Mouse (Mus musculus) kidney, postnatal 36 days (tissue): ENCODE data around the gene Lyz1.
"Not testable (repeated sequence)": the region's sequence is repeated elsewhere in the genome, so short reads cannot be mapped to it uniquely, and the experiment has no call there.

Experiments used
- DNase-seq, 2 experiments: peaks; one replicate each; pipeline ENCODE4 v3.0.0; 2021 to 2022; ENCODE audit warnings: mixed read lengths in 2 of 2

Gene Lyz1

DNA sequence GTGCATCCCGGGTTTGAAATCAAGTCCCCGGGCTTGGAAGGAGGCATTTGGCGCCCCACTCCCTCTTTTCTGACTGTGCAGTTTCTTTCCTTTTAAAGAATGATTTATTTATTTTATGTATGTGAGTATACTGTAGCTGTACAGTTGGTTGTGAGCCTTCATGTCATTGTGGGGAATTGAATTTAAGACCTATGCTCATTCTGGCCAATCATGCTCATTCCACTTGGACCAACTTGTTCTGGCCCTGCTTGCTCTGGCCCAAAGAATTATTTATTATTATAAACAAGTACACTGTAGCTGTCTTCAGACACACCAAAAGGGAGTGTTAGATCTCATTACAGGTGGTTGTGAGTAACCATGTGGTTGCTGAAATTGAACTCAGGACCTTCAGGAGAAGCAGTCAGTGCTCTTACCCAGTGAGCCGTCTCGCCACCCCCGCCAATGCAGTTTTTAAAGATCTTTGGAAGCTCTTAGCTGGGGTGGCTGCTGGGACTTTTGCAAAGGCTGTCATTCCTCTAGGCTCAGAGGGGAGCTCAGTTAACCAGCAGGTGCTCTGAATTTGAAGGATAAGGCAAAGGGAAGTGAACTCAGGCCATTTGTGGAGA, 6.2 kb downstream of the Lyz1 start:
- DNase-seq, result no peak

DNA sequence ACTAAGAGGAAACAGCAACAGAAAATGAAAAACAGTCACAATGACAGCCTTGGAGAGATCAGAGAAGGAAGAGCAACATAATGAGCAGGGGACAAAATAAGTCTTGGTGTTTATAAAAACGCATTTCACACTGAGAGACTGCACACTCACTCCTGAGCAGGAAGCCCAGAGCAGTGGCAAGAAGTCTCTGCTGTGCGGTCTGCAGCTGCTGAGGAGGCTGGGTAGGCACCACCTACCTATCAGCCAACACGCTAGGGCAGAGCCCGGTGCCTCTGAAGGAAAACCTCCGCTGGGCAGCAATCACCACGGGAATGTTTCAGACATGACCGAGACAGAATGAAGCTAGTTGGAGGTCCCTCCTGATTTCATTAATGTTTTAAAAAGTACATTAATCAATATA, 7.1 kb downstream of the Lyz1 start:
- DNase-seq, result not testable (repeated sequence)

DNA sequence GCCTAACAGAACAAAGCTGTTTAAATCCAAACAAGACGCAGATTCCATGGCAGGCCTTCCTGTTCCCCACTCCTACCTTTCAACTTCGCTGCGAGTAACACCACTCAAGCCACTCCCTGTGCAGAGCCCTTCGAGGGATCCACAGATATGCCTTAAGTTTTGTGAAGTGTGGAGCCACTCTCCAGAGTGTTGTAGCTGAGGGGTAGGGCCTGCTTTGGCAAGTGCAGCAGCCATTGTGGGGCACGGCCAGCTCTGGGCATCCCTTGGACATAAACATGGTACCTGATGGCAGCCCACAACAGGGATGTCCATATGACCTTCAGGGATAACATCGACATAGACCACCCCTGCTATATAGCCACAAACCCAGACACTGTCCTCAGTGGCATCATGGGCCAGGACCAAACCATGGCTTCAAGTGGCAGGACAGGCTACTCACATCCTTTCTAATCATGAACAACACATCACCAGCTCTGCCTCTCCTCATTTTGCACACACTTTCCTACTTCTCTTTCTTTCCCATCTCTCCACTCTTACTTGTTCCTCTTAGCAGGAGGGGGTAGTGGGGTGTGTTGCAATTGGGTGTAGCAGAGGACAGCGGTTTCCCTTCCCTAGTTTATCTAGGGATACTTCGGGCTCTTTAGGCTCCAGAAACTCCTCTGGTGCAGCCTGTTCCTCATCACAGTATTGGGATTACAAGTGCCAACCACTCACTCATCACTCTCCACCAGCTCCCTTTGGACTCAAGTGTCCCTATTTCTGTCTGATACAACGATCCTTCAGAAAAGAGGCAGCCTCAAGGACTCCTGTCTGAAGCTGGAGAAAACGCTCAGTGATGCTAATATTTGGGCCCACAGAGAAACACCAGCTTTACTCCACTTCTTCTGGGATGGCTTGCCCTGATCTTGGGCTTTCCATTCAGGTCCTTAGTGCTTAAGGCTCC, 7.8 kb downstream of the Lyz1 start:
- DNase-seq, result no peak

DNA sequence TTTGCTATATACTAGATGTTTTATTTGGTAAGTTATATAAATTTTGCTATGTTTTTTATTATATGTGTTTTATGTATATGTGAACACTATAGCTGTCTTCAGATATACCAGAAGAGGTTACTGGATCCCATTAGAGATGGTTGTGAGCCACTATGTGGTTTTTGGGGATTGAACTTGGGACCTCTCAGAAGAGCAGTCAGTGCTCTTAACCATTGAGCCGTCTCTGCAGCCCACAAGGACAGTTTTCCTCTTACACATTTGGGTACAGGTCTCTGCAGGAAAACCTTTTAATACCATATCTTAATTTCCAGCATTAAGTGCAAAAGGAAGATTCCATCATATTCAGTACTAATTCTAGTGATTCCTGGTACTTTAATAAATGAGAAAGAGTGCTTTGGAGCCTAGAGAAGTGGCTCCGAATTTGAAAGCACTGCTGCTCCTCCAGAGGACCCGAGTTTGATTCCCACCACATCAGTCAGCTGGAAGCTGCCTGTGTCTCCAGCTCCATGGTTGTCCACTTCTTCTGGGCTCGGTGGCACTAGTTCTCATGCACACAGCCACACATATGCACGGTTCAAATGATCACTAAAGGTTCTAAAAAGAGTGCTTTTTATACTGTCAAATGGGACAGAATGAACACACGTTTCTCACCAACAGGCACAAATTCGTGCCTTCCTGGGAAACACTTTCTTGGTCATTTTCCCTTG, 8.6 kb downstream of the Lyz1 start:
- no peak for DNase-seq

DNA sequence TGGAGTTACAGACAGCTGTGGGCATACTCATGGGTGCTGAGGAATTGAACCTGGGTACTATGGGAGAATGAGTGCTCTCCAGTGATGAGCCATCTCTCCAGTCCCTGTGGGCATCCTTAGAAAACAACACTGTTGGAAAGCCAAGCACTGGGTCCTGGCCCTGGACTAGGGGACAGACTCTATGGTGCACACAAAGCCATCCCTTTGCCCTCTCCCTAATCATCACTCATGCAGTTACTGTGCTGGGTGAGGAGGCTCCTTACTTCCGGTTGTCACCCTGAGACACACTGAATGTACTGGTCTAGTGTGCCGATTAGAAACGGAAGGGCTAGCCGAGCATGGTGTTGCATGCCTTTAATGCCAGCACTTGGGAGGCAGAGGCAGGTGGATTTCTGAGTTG, 9.5 kb downstream of the Lyz1 start:
- DNase-seq, result not testable (repeated sequence)

DNA sequence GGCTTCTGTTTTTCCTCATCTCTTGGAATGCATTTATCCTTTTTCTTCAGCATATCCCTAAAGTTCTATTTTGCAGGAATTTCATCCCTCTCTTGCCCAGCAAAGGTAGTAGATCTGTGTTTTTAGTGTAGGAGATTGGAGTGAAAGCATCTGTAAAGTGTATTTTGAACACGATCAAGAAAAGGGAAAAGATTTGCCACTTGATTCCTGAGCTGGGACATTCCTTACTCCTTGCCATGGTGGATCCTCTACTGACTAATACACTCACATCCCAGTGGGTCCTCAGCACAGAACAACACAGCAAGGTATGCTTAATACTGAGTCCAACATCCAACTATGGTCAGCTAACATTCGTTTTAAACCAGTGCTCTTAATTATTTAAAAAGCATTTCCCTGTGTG, 10.1 kb downstream of the Lyz1 start:
- no peak for DNase-seq

DNA sequence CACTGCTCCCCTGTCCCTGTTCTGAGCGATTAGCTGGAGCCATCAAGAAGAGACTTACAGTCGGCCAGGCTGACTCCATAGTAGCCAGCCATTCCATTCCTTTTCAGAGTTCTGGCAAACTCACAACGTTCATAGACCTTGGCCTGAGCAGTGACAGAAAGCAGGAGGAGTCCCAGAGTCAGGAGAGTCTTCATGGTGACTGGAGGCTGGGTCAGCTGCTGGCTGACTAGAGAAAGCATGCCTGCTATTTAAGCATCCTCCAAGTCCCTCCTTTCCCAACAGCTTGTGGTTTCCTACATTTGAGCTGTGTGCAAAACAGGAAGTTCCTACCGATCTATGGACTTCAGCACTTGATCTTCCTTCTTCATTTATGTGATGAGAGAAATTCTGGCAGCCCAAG, 10.6 kb downstream of the Lyz1 start, which contains the start of gene Lyz2:
Gene Lyz2, minus strand, starts transcription at position 273 of the 400 bp plus-strand sequence.
- peak; percentile 7 to 9 for DNase-seq

DNA sequence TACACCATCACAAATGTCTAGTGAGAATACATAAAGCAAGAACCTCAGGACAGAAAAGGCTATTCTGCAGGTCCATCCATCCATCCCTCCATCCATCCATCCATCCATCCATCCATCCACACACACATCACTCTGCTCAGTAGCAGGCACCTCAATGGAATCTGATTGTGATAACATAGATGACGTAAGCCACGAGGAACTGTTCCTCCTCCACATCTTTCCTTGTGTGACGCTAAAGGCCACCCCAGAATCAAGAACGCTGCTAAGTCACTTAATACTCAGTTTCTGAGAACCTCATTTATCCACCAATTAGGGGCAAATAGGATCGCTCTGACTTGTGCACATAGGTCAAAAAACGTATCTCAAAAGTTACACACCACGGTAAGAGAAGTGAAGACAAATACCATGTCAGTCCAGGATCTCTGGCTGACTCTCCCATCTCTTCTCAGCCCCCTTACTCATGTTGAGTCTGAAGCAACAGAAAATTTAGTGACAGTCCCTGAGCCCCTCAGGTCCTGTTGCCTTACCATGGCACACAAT, 11.2 kb downstream of the Lyz1 start:
- DNase-seq, result no peak

DNA sequence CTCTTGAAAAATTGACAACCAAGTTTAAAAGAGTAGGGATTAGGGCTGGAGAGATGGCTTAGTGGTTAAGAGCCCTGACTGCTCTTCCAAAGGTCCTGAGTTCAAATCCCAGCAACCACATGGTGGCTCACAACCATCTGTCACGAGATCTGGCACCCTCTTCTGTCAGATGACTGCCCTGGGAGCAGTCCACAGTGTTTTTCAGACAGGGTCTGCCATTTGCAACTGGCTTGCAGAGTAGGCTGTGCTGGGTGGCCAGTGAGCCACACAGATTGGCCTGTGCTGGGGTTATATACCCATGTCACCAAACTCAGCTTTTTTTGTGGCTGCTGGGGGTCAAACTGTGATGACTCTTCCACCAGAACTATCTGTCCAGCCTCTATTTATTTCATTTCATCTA, 12.7 kb downstream of the Lyz1 start:
- DNase-seq, result peak in 1 of 2 experiments; percentile 9

DNA sequence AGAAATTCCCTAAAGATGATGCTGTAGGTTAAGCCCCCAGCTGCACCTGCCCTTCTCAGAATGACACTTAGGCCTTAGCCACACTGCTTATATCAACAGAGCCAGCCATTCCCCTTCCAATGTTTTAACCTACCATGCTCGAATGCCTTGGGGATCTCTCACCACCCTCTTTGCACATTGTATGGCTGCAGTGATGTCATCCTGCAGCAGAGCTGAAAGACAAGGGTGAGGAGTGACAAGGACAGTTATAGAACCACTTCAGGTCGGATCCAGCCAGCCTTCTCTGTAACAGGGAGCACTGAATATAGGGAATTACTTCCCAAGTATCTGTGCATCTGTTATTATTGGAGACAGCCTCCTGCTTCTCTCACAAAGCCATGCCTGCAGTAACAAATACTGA, 14.2 kb downstream of the Lyz1 start:
- DNase-seq, result not testable (repeated sequence)

DNA sequence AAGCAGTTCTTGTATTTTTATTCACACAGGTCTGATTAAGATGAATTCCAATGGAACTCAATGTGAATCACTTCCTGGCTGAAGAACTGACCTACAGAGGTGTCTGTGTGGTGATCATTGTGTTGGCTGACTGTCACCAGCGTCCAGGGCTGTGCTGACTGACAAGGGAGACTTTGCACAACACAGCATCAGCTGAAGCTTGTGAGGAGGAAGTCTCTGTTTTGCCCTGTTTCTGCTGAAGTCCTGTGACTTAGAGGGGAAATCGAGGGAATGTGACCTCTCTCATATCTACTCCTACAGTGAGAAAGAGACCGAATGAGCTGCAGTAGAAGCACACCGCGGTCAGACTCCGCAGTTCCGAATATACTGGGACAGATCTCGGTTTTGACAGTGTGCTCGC, 14.9 kb downstream of the Lyz1 start:
- DNase-seq, result not testable (repeated sequence)

DNA sequence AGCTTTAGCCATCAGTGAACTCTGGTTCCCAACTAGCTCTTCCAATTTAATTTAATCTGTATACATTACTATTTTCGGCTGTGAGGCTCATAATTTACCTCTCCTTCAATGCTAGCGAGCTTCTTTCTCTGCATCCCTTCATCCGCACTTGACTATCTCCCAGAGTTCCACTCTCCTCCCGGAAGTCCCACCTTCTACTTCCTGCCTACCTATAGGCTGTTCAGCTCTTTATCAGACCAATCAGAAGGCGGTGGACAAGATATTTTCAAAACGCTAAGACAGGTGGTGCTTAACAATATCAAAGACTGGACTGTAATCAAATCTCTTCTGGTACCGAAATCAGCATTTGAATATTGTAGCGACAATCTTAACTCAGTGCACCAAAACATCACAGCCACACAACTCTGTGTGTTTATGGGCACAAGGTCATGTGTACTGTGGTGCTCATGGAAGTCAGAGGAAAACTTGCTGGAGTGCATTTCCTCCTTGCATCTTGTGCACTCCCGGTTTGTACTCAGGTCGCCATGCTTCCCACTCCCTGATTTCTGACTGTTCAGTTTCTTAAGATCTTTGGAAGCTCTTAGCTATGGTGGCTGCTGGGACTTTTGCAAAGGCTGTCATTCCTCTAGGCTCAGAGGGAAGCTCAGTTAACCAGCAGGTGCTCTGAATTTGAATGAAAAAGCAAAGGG, 16.8 kb downstream of the Lyz1 start:
- DNase-seq, result no peak

DNA sequence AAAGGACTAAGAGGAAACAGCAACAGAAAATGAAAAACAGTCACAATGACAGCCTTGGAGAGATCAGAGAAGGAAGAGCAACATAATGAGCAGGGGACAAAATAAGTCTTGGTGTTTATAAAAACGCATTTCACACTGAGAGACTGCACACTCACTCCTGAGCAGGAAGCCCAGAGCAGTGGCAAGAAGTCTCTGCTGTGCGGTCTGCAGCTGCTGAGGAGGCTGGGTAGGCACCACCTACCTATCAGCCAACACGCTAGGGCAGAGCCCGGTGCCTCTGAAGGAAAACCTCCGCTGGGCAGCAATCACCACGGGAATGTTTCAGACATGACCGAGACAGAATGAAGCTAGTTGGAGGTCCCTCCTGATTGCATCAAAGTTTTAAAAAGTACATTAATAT, 18.0 kb downstream of the Lyz1 start:
- not testable (repeated sequence) for DNase-seq

DNA sequence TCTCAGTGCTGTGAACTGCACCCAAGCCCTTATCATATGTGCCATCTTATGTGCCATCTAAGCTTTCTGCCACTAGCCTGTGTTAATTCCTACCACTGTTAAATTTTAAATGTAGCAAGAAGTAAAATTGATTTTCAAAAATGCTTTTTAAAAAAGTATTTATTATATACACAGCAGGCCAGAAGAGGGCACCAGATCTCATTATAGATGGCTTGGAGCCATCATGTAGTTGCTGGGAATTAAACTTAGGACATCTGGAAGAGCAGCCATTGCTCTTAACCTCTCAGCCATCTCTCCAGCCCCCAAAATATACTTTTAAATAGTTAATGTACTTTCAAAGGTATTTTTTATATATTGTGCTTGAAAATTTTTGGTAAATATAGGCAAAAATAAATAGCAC, 20.6 kb downstream of the Lyz1 start:
- peak in 1 of 2 experiments; percentile 23 for DNase-seq

DNA sequence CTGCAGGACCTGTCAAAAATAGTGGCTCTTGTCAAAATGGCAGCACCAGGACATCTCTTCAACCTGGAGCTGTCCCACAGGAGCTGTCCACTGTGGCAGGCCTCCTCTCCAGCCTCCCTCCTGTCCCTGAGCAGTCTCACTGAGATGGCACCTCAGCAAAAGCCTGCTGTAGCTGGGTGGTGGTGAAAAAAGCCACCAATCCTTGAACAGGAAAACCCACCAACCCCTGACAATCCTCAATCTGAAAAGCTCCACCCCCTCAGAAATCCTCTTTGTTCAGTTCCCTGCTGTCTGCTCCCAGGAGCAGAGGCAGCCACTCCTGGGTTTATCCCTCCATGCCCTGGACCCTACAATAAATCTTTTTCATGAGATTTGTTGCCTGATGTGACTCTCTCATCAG, 32.8 kb downstream of the Lyz1 start:
- no peak for DNase-seq

DNA sequence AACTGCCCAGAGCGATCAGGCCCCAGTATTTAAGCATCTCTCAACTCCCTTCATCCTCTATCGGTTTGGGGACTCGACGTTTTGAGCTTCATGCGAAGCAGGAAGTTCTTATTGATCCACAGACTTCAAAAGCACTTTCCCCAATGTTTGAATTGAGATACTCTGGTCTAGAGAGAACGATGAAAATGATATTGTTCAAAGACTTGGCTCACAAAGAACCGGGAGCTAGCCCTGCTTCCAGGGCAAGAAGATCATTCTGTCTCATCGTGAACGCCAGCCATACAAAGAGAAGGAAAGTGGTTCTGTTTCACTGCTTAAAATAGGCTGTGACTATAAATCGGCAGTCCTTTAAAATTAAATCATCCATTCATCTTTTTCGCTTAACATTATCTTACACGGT, 54.1 kb downstream of the Lyz1 start, which contains the start of gene 9530003J23Rik:
Gene 9530003J23Rik, minus strand, starts transcription at position 101 of the 400 bp plus-strand sequence.
- no peak for DNase-seq
